Mouse (Mus musculus) thymus, postnatal 4 days (tissue): Measurements from ENCODE around the gene Dis3l2.

ENCODE experiments used
- DNase-seq: peaks from one replicate; pipeline ENCODE4 v3.0.0; 2021

Dis3l2 gene

DNA sequence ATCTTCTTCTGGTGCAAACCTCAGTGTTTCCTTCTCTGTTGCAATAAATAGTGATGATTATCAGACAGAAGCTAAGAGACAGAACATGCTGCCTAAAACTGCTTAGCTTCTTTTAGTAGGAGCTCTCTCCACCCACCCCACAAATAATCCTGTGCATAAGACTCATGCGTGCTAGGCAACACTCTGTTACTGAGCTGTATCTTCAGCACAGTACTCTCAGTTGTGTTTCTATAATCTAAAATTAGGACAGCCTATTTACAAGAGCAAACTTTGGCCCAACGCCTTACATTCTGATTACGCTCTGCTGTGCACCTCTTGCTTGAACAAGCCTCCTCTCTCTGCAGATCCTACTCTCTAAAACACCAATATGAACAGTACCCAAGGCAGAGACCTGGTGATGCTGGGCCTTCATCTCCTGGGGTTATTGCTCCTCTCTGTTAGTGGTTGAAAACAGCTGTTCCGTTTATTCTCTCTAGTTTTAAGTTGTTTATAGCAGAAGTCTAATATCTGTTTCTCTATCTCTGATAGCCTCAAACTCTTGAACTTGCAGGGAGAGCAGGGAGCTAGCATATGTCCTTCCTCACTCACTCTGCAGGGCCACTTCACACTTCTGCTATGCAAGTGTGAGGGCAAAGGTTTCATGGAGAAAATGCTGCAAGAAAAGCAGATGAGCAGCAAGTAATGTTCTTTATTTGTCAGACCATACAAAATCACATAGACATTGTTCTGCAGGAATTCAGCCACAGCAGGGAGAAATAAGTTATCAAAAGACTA lies 228.2 kb downstream of the Dis3l2 start:
- DNase-seq: no peak

DNA sequence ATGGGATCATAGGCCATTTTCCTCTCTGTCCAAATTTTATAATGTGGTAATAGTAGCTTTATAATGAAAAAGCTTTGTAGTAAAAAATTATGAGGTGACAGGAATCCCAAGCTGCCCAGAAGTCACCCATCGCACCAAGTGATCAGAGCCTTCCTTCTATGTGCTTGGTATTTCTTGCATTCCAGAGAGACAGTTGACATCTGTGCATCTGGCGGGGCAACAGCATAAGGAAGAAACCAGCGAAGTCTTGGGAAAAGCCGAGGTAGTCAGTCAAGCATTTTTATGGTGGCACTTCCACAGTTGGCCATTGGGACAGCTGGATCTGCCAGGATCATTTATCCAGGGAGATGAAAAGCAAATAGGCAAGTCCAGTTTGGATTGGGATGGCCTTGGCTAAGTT lies 229.2 kb downstream of the Dis3l2 start:
- DNase-seq: no peak

DNA sequence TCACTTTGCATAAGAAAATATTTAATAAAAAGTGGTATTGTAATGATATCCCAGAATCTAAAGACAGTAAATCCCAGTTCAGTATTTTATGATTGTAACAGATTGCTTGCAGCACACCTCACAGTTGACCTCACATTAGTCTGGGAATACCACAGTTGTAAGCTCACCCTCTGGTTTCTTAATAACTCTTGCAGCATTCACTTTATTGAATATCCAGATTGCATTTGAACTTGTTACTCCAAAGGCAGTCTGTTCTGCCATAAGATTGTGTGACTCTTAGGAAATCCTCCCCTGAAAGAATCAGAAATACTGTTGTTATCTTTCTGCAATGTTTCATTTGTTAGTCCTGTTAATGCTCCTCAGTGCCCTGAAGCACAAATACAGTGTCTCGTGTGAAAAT lies 230.0 kb downstream of the Dis3l2 start:
- DNase-seq: no peak

DNA sequence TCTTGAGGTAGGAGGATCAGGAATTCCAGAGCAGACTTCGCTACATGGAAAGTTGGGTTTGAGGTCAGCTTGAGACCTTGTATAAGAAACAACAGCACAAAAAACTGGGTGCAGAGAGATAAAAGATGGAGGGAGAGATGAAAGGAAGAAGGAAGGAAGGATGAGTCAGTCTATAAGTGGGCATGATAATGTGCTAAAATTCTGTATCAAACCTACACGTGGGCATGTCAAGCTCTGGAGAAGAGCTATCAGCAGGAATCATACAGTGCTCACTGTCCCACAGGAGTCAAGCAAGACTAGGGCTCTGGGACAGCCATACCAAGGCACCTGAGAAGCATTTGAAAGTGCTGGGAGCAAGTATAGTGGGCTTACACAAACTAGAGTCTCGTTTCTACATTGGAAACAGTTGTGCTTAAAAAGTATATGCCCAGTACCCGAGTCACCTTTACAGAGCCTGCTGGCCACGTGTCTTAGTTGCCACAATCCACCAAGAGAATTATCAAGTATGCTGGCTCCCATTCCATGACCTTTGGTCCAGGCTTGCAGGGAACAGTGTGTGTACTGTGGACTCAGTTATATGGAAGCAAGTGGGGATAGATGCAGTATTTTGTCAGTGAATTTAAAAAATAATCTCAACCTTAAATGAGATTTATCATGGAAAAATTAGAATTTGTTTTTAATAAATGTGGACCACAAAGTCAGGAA lies 248.0 kb downstream of the Dis3l2 start:
- DNase-seq: no peak

DNA sequence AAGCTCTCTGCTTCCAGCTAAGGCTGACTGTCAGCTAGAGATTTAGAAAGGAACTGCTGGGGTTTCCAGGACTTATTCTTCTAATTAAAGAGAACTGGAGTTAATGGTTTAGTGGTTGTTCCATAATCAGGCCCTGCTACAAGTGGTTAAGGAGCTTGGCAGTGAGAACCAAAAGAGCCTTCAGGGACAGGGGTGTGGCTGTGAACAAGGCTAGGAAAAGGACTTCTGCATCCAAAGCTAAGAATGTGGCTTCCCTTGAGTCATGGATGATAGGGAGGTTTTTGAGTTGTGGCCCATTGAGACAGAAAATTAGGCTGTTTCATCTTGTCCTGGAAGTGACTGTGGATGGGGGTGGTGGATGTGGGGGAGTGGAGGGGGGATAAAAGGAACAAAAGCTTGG lies 252.2 kb downstream of the Dis3l2 start:
- no peak for DNase-seq

DNA sequence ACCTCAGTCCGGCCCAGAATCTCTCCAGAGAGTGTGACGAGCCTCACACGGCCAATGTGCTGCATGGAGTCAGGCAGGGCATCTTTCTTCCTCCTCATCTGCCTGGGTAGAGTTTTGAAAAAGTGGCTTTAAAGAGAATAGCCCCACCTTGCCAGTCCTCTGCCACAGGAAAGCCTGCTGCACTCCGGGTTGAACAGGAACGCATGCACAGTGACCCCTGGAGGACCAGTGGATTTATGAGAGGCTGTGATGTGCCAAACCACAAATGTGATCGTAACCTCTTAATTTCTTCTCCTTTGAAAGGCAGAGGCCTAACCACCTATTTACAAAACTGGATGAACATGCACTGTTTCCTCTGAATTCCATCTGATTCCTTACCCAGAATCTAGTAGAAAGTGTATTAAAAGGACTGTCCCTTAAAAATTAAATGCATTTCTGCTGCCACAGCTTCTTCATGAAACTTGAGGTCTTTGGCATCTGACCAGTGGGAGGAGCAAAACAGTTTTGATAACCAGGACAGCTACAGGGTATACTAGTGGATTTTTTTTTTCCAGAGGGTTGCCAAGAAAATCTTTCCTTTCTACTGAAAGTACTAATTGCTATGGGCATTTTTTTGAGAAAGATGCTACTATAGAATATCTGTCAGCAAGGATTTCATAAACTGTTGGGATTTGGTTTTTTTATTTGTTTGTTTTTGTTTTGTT lies 264.8 kb downstream of the Dis3l2 start:
- DNase-seq: no peak

DNA sequence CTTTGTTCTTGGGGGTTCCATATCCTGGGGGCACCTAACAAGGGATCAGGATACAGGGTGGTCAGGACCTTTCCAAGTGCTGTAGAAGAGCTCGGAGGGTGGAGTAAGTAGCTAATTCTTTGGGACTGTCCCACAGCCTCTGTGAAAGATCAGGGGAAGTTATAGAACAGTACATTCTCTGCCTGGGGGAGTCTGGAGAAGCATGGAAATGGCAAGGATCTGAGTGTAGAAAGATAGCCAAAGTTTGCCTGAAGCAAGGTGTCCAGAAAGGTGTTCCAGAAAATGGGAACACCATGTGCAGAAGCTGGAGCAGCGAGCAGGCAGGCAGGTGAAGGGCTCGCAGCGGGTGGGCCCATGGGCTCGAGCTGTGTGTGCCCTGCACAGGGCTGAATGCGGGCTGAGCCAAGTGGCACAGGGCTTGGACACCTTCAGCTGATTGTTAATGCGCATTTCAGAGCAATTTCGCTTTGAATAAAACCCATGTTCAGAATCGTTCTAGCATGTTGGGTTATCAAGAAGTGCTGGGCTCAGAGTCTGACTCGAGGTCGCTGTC lies 265.6 kb downstream of the Dis3l2 start:
- no peak for DNase-seq

DNA sequence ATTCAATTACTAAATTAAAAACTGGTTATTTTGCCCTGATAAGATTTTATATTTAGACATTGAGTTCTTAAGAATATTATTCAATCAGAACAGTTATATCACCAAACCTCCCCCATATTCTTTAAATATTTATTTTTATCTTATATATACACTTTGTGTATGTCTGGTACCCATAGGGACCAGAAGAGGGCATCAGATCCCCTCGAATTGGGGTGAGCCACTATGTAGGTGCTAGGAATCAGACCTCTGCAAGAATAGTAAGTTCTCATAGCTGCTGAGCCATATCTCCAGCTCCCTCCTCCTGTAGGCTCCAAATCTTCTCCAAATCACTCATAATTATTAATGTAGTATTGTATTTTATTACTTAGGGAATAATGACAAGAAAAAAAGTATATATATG lies 269.1 kb downstream of the Dis3l2 start:
- no peak for DNase-seq

DNA sequence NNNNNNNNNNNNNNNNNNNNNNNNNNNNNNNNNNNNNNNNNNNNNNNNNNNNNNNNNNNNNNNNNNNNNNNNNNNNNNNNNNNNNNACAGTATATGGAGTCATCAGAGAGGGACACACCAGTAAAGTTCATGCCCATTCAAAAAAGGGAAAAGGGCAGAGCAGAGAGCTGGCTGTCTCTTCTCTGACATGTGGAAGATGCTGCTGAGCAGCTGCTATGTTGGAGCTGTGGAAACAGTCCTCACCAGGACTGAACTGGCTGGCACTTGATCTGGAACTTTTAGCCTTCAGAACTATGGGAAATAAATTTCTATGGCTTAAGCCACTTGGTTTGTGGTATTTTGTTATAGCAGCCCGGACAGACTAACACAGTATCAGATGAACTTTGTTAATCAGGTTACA lies 273.4 kb downstream of the Dis3l2 start:
- DNase-seq: no peak

DNA sequence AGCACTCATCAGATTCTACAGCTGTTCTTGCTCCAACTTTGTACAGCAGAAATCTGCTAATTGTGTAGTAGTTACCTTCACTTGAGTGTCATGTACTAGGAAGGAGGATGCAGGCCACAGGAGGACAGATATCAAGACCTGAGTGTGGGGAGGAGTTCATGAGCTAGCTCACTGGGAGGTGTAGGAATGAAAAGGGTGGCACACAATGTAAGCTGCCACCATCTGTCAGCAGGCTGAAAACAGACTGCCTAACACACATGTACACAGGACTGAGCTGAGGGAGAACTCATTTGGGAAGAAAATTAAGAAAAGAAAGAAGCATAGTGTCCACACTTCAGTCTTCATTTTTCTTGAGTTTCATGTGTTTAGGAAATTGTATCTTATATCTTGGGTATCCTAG lies 282.8 kb downstream of the Dis3l2 start:
- DNase-seq: no peak

DNA sequence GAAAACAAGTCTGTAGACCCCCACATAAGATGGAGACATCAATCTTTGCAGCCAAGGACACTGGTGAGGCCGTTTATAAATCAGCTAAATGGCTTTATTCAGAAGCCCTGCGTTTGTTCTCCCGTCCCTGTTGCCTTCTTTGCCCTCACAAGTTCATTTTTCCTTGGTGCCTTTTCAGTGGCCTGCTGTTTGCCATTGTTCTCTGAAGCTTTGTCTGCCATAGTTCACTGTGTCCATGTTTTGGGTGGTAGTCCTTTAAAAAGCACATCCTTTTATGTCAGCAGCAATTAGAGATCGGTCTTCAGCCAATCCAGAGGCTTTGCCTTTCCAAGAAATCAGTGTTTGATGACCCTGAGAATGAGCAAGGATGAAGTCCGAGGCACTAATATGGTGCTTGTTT lies 289.2 kb downstream of the Dis3l2 start:
- no peak for DNase-seq

DNA sequence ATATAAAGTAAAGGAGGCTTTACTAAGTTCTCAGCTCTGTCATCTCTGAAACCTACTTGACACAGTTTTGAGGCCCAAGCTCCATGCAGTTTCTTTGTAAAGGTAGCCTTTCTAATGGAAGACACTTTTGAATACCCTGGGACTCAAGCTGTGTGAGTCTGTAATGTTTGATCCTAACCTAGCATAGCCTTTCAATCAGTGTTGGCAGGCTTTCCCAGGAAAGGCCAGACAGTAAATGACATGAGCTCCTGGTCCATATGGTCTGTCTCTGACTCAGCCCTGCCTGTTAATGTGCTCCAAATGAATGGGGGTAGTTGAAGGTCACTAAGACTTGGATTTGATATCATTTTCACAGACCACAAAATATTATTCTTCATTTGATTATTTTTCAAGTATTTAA lies 290.4 kb downstream of the Dis3l2 start:
- DNase-seq: no peak

DNA sequence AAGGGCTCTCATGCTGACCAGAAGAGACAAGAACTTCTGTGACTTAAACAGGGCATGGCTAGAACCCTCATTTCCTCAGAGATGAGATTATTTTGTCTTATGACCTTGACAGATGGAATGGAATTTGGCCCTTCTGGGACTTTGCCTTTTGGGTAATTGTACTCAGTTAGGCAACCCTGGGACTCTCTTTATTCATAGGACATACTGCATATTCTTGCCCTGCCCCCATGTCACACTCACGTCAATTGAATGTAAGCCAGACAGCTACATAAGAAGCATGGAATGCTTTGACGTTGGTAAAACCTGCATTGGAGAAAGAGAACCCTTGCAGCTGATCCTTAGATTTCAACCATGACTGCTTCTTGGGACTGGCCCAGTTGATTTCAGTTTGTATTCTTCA lies 294.4 kb downstream of the Dis3l2 start:
- no peak for DNase-seq

DNA sequence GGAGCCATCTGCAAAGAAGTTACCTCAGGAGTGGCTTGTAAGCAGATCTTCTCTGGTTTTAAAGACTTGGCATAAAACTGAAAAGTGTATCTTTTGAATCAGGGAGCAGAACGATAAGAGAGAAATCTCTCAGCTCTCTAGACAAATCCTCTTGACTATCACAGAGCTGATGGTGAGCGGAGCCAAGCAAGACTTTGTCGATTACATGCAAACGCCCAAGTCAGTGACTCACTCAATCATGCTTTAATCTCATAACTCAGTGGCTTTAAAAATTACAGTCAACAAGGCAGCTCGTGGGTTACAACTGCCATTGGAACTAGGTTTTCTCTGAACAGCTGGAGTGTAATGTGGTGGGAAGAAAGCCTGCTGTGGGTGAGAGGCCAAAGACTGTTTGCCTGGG lies 297.8 kb downstream of the Dis3l2 start:
- DNase-seq: no peak

DNA sequence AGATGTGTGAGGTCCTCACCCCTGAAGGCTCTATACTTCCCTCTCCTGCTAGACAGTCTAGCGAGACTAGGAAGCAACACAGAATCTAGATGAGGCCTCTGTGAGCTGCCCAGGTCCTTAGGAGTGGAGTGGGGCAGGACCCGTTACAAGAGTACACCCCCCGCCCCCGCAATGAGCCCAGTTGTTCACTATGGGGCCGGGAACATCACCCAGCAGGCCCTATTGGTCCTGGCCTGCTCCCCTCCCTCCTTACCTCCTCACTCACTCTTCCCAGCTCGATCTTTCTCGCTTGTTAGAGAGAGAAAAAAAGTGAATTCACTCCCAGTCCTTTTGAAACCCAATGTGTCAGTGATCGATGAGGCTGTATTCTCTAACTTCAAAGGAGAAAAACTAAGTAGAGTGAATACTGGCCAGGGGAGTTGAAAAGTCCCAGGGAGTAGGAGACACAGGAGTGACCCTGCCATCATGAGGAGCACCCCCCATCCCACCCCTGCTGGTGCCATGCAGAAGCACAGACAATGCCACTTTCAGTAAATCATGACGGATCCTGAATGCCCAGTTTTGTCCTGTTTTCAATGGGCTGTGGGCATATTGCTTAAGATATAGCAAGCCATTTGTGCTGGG lies 299.0 kb downstream of the Dis3l2 start:
- DNase-seq: no peak

DNA sequence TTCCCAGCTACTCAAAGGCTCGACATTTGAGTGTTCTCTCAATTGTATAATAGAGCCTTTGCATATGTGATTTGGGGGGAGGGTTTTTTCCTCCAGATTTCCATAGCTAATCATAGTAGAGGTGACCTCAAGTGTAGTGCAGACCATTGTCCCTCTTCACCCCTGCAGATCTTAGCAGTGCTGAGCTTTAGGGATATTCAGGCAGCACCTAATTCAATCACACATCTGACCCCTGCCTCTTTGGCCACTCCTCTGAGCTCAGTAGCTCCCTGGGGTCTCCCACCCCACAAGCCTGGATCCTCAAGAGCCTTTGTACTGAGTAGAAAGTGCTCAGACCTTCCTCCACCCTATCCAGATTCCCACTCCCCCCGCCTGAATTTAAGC lies 299.6 kb downstream of the Dis3l2 start:
- DNase-seq: no peak

DNA sequence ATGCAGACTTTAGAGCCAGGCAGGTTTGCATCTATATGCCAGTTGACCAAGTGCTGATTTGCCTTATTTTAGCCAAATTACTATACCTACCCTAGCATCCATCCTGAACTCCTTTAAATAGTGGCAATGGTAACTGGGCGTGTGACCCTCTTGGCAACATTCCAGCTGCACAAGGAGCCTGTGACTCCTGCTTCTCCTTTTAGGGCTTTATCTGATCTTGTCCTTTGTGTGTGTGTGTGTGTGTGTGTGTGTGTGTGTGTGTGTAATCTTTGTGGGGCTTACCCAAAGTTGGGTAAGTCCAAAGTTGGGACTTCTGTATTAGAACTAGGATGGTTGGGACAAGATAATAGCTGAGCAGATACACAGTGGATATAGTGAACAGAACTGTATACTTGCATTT lies 302.8 kb downstream of the Dis3l2 start:
- DNase-seq: no peak

DNA sequence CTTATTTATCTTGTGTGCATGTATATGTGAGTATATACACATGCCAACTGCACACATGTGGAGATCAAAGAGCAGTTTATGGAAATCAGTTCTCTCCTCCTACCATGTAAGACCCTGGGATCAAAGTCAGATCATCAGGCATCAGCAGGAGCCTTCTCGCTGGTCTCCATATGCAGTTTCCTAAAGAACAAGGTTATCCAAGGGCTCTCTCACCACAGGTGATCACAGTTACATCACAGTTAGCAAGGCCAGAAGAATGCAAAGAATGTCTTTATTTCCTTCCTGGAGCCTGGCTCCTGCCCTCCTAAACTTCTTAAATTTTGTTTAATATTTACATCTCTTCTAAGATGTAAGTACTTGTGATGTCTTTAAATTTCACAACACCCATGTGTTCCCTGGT lies 304.6 kb downstream of the Dis3l2 start:
- no peak for DNase-seq

DNA sequence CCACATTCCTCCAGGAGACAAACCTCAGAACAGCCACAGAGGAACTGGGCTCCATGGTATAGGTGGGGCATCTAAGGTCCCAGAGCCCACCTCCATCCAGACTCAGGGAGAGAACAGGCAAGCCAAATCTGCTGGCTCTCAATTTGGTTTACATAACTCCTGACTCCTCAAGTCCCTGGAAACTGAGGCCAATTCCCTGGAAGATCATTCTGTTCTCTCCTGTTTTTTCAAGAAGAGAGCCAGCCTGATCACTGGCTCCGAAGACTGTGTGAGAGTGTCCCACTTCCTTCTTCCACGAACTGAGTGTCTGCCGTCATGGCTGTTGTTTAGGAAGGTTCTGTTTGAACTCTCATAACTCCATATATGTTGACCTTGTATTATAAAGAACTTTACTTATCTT lies 305.5 kb downstream of the Dis3l2 start:
- no peak for DNase-seq

DNA sequence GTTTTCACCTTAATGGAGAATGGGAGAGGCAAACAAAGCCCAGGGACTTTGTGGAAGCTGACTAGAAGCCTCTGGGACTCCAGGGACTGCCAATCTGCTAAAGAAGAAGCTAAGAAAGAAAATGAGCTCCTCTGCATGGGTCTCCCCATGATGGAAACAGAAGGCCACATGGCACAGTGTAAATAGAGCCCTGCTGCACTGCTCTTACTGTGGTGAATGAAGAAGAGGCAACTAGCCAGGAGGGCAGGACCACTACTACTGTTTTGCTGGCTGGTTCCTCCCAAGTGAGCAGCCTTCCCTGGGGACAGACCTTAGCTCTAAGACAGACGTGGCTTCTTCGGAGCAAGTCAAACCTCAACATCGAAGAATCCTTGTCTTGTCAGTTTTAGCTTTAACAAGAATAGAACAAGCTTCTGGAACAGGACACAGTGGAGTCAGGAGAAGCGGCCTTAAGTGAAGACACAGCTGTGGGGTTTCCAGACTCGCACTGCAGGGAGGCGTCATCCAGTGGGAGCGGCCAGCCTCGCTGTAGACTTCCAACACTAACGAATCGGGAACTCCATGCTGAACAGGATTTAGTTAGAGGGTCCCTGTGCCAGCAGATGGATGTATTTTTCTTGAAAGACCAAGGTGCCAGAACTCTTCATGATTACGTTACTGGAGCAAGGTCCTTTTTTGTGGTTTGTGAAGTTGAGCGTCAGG lies 307.2 kb downstream of the Dis3l2 start:
- DNase-seq: no peak

DNA sequence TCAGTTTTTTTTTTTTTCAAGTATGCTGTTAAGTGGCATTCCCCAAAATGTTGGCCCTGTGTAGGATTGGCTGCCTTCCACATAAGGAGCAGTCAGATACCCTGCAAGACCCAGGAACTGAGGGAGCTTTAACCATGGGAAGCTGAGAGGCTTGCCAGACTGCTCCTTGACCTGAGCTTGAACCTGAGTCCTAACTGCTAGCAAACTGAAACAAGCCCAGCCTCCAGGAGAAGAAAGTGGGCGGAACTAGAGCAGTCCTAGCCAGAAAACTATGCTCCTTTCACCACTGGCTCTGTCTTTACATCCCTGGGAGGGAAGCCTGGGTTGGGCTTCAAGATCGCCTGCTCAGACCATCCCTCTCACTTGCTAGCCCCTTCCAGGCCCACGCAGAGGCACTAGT lies 308.1 kb downstream of the Dis3l2 start:
- DNase-seq: no peak

DNA sequence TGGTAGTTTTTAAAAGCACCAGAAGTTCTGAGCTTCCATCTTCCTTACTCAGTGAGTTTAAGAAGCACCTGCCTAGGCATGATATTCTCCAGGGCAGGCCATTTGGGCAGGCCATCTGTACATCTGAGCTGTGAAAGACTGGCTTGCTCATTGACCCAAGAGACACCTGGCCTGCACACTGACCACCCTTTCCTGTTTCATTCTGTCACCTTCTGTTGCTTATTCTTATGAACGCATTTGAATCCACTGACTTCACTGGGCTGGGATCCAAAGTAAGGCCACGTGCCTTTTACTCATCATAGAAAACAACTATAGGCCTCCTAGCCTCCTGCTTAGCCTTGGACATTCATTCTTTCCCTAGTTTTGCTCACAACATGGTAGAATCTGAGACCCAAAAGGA lies 309.0 kb downstream of the Dis3l2 start:
- DNase-seq: no peak

DNA sequence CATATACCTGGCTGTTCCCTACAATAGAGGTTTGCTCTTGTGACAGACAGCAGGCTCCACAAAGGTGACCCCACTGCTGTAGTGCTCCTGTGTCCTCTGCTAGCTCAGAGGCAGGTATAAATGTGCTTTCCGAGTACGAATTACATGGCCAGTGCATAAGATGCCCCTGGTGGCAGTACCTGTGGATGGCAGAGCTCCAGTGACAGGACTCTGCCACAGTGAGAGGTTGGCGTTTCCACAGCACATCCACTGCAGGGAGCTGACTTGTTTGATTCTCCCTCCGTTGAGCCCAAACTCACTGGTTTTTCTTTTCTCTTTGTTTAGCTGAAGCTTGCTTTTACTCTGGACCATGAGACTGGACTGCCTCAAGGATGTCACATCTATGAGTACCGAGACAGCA lies 317.1 kb downstream of the Dis3l2 start:
- no peak for DNase-seq
